Mouse (Mus musculus) gastrocnemius, adult 2 months (tissue): ENCODE measurements around the gene Lrrc57. TPM values are rescaled to one million over a fixed set of nuclear protein-coding genes. Genes with fewer than 3 reads are reported as not detected.

Experiments
- DNase-seq: peaks from one replicate; pipeline ENCODE4 v3.0.0; 2022
- H3K27ac ChIP-seq: fragments of 200-600 bp; 2 replicates; pipeline ENCODE4 v1.8.1; 2022; ENCODE audit warnings: mild to moderate bottlenecking
- H3K4me3 ChIP-seq: fragments of 200-600 bp; 2 replicates; pipeline ENCODE4 v1.8.1; 2022; ENCODE audit warnings: mild to moderate bottlenecking, moderate library complexity
- CTCF ChIP-seq: fragments of 200-600 bp; IDR thresholded peaks from 2 replicates; pipeline ENCODE4 v1.8.1; 2022; ENCODE audit warnings: antibody characterized with exemption, mild to moderate bottlenecking, moderate library complexity
- intact Hi-C: fragments of 180-260 bp; cut with DNase I; formaldehyde crosslinking; loops from one replicate; pipeline ENCODE4 v1.15.1; 2025
- total RNA-seq, 2 experiments: library from RNA; stranded (reverse); gene quantifications; 2 replicates each; pipeline ENCODE4 v1.2.3; 2021

Lrrc57 gene
- total RNA-seq, 2 experiments from 2014 or later, result 9.9 to 13.9 TPM

DNA sequence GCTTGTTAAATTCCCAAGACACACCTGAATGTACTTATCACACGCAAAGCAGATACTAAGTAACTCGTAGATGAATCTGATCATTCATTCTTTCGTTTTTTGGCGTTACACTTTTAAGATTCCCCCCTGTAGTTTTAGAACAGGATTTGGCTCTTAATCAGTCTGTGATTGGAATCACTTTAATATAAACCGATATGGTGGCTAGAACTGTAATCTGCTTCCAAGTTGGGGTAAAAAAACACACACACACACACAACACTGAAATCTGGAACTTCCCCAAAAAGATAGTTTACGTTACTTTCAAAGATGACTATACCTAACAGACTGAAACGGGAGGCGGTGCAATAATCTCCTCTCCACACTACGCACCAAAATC, 46.5 kb downstream of the Lrrc57 start:
- intact Hi-C loops, result loop anchor here (2.0 kb wide), 1 partner anchor 24 kb away; no protein-coding TSS in a partner anchor
- DNase-seq, result no peak
- H3K27ac ChIP-seq, result peak overlapping the region; percentile 93
- TF ChIP-seq CTCF, result no peak
- peak overlapping the region; percentile 99 for H3K4me3 ChIP-seq

GRCm38 (mm10) chr2:120561524-120561923, 47.8 kb downstream of the Lrrc57 start:
- TF ChIP-seq CTCF, result no peak
- H3K4me3 ChIP-seq, result no peak overlapping the region
- intact Hi-C loops, result no loop called here
- DNase-seq, result no peak
- H3K27ac ChIP-seq, result 0 out of 2 replicates have a peak overlapping the region, but pooled peaks have one; percentile 21

DNA sequence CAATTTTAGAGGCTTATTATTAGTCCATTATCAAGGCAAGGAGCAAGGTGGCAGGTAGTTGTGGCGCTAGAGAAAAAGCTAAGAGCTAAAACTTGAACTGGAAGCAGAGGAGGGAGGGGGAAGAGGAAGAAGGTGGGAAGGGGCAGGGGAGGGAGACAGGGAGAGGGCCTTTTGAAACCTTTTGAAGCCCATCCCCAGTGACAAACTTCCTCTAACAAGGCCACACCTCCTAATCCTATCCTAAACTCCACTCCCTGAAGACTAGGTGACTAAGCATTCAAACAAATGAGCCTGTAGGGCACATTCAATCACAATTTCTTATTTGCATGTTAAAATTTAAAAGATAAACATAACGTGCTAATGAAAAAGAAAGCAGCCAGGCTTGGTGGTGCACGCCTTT, 50.5 kb downstream of the Lrrc57 start:
- DNase-seq, result no peak
- TF ChIP-seq CTCF, result no peak
- Histone ChIP-seq H3K4me3 (no peak overlapping the region), H3K27ac (no peak overlapping the region)
- intact Hi-C loops, result no loop called here

- DNase-seq, result no peak
- H3K27ac ChIP-seq, result no peak overlapping the region
- no peak for TF ChIP-seq CTCF
- intact Hi-C loops, result no loop called here
- H3K4me3 ChIP-seq, result no peak overlapping the region
Observed at GRCm38 (mm10) chr2:120556868-120557267, 52.5 kb downstream of the Lrrc57 start.

Other genes starting within 250 kb of the Lrrc57 start
- gene Ganc, start 205.6 kb downstream of the Lrrc57 start, total RNA-seq, result 10 to 100 TPM; 29.7 to 34.3 TPM
- 10 to 100 TPM; 31.4 to 51.8 TPM for gene Tmem87a, start 205.4 kb downstream of the Lrrc57 start, total RNA-seq
- gene Capn3, start 153.5 kb downstream of the Lrrc57 start, total RNA-seq, result 100 to 1,000 TPM; 126 to 149 TPM
- gene Zfp106, start 45.7 kb downstream of the Lrrc57 start, total RNA-seq, result 100 to 1,000 TPM; 635 to 796 TPM
- 10 to 100 TPM; 42.6 to 57.5 TPM for gene Snap23, start 41.8 kb downstream of the Lrrc57 start, total RNA-seq
- gene Haus2, start 137 bp downstream of the Lrrc57 start, total RNA-seq, result 1 to 10 TPM; 5.7 to 8.6 TPM
- 1 to 10 TPM; 3.0 TPM for gene Stard9, start 19.6 kb upstream of the Lrrc57 start, total RNA-seq
- 1 to 10 TPM; 5.3 to 6.0 TPM for gene Cdan1, start 240.6 kb upstream of the Lrrc57 start, total RNA-seq
- gene Ttbk2, start 241.1 kb upstream of the Lrrc57 start, total RNA-seq, result 1 to 10 TPM; 7.6 to 9.2 TPM